Mouse (Mus musculus) ES-E14 (cell line): ENCODE data around the gene Fbxl5. TPM values are rescaled to one million over a fixed set of nuclear protein-coding genes. Genes with fewer than 3 reads are reported as not detected.

Experiments used
- DNase-seq: peaks from one replicate; pipeline ENCODE4 v3.0.0-alpha.2; 2013; ENCODE audit warnings: low read depth, low spot score
- H3K27ac ChIP-seq: 2 replicates; pipeline ENCODE4 v1.5.1; 2012; ENCODE audit warnings: low read depth, mild to moderate bottlenecking, low read length, moderate library complexity, mixed read lengths; ENCODE audit not compliant: poor library complexity, insufficient read depth, severe bottlenecking
- H3K36me3 ChIP-seq: 2 replicates; pipeline ENCODE4 v1.6.1; 2012; ENCODE audit warnings: mild to moderate bottlenecking, low read length, moderate library complexity, mixed read lengths; ENCODE audit not compliant: control insufficient read depth, poor library complexity, insufficient read depth, severe bottlenecking
- H3K4me1 ChIP-seq, 2 experiments: fragments of 150-350 bp in 1 of 2; sonication (generic) in 1 of 2; 2 replicates each; pipeline ENCODE4 v1.6.1; 2012; ENCODE audit warnings: low read length in 2 of 2, mild to moderate bottlenecking in 1 of 2, mixed read lengths in 1 of 2; ENCODE audit not compliant: control insufficient read depth in 2 of 2, insufficient read depth in 2 of 2, poor library complexity in 1 of 2
- H3K4me3 ChIP-seq, 2 experiments: fragments of 150-350 bp in 1 of 2; sonication (generic) in 1 of 2; 2 replicates each; pipeline ENCODE4 v1.5.1; 2012; ENCODE audit warnings: low read length in 2 of 2, low read depth in 1 of 2, mild to moderate bottlenecking in 1 of 2, mixed read lengths in 1 of 2; ENCODE audit not compliant: insufficient read depth in 1 of 2, poor library complexity in 1 of 2, severe bottlenecking in 1 of 2
- H3K9ac ChIP-seq: 2 replicates; pipeline ENCODE4 v1.6.1; 2012; ENCODE audit warnings: low read depth, mild to moderate bottlenecking, low read length, mixed read lengths; ENCODE audit not compliant: poor library complexity, insufficient read depth, severe bottlenecking
- H3K9me3 ChIP-seq: fragments of 150-350 bp; sonication (generic); 2 replicates; pipeline ENCODE4 v1.6.1; 2012; ENCODE audit warnings: low read depth, mild to moderate bottlenecking, low read length; ENCODE audit not compliant: control insufficient read depth, insufficient read depth
- CHD2 ChIP-seq: IDR thresholded peaks from 2 replicates; pipeline ENCODE4 v1.6.1; 2014; ENCODE audit warnings: mild to moderate bottlenecking, low read depth, low read length, inconsistent platforms
- HCFC1 ChIP-seq: IDR thresholded peaks from 2 replicates; pipeline ENCODE4 v1.6.1; 2012; ENCODE audit warnings: low read length, inconsistent platforms, borderline replicate concordance; ENCODE audit not compliant: insufficient read depth
- MAFK ChIP-seq: IDR thresholded peaks from 2 replicates; pipeline ENCODE4 v1.6.1; 2014; ENCODE audit warnings: mild to moderate bottlenecking, low read depth, low read length, inconsistent platforms; ENCODE audit not compliant: insufficient read depth
- ZC3H11A ChIP-seq: IDR thresholded peaks from 2 replicates; pipeline ENCODE4 v1.6.1; 2012; ENCODE audit warnings: low read depth, mild to moderate bottlenecking, inconsistent platforms, low read length, borderline replicate concordance
- ZNF384 ChIP-seq: IDR thresholded peaks from 2 replicates; pipeline ENCODE4 v1.6.1; 2012; ENCODE audit warnings: low read depth, low read length, inconsistent platforms
- in situ Hi-C, 2 experiments: fragments of 600-800 bp; cut with MboI; formaldehyde crosslinking; loops; one replicate each; pipeline ENCODE4 v1.15.1; 2025; ENCODE audit warnings: low sequenced_read_pairs in 2 of 2, inconsistent platforms in 1 of 2; ENCODE audit not compliant: unreplicated experiment in 2 of 2
- total RNA-seq: library from RNA; depleted of rRNA; stranded (reverse); fragments of 300-350 nt; gene quantifications from 2 replicates; pipeline ENCODE4 v1.2.3, GENCODE M21; 2012

Gene Fbxl5
- total RNA-seq, 1 experiment: 46.9 TPM

DNA sequence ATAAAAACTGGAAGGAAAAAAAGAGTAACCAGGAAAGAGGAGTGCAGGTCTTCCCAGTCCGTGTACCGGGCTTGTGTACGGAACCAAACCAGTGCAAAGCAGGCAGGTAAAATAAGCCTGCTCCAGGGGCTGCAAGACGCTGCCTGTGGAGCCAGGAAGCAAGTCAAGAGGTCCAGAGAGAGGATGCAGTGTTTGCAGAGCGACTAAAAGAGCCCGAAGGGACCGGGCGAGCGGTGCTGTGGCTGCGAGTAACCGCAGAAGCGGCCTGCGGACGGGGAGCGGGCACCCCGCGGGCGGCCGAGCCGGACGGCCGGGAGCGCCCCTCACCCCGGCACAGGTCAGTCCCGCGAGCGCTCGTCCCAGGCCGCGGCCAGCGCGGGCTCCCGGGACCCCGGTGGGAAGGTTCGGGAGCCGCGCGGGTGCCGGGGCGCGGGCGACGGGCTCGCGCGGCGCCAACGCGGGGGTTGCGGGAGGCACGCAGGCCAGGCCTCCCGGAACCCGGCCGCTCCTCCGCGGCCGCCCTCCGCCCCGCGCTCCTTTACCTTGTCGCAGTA lies 39.9 kb downstream of the Fbxl5 start:
- peak overlapping the region; percentile 95 for H3K9ac ChIP-seq
- peaks cover 2 to 6% of the 10 kb centered on the region in 2 experiments; a peak in 2 of 4 replicates for H3K4me1 ChIP-seq
- DNase-seq: no peak
- no peaks in the 10 kb centered on the region for H3K36me3 ChIP-seq
- peak overlapping the region; percentile 86 to 92 for H3K4me3 ChIP-seq
- TF ChIP-seq MAFK (no peak), CHD2 (no peak), ZNF384 (no peak), HCFC1 (no peak), ZC3H11A (no peak)
- H3K27ac ChIP-seq: peak overlapping the region; percentile 77
- H3K9me3 ChIP-seq: no peaks in the 10 kb centered on the region
- in situ Hi-C loops: no loop called here

DNA sequence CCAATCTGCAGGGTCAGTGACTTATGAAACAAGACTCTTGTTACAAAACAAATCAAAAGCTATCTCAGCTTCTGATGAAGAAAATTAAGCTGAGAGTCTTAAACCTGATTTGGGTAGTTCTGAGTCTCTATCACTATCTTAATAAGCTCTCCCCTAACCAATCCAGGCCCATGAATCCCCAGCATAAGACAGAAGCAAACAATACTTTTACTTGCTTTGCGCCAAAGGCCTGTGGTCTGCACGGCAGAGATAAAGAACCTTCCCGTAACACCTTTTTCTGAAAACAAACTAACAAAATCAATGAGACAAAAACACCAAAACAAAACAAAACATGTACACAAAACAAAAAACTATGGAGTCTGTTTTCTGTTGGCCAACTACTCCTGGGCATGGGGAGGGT lies 42.9 kb downstream of the Fbxl5 start:
- in situ Hi-C loops: no loop called here
- DNase-seq: no peak
- no peak overlapping the region for H3K4me3 ChIP-seq
- no peak overlapping the region for H3K27ac ChIP-seq
- no peaks in the 10 kb centered on the region for H3K9me3 ChIP-seq
- peaks cover 2 to 6% of the 10 kb centered on the region in 2 experiments; a peak in 2 of 4 replicates for H3K4me1 ChIP-seq
- no peak overlapping the region for H3K9ac ChIP-seq
- TF ChIP-seq MAFK: no peak
- no peak for TF ChIP-seq CHD2
- no peak for TF ChIP-seq ZC3H11A
- TF ChIP-seq ZNF384: no peak
- TF ChIP-seq HCFC1: no peak
- H3K36me3 ChIP-seq: no peaks in the 10 kb centered on the region

DNA sequence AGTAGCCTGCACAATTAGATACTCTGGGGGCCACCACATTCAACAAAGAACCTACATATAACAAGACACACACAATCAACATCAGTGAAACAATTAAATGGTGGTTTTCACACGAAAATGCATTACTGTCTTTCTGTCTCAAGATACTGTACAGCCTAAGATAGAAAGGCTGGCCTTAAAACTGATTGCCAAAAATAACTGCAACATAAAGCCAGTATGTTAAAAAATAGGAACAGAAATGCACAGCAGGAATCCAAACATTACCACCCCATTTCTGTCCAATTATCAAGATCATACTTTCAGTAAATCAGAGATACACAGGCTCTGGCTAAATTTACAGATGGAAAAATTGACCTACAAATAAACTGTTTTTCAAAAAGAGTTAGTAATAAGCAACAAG lies 44.4 kb downstream of the Fbxl5 start:
- Histone ChIP-seq H3K9ac (no peak overlapping the region), H3K4me3 (no peak overlapping the region), H3K27ac (no peak overlapping the region), H3K9me3 (no peaks in the 10 kb centered on the region), H3K36me3 (no peaks in the 10 kb centered on the region), H3K4me1 (peaks cover 2% of the 10 kb centered on the region in 2 experiments; a peak in 2 of 4 replicates)
- TF ChIP-seq MAFK (no peak), ZC3H11A (no peak), HCFC1 (no peak), ZNF384 (no peak), CHD2 (no peak)
- DNase-seq: no peak
- in situ Hi-C loops: no loop called here

DNA sequence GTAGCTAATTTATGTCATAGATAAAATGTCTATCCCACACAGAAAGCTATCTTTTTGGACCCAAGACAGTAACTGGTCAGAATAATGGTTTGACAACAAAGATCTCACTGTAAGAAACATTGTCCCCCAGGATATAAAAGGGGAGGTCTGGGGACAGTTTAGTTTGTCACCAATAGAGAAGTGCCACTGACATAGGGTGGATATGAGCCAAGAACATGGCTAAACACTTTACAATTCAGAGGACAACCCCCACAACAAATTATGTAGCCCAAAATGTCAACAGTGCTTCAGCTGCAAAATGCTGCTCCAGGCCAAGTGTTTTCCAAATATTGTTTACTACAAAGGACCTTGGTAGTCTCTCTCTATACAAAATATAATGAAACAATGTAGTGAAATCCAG lies 45.0 kb downstream of the Fbxl5 start:
- TF ChIP-seq ZNF384 (no peak), MAFK (no peak), CHD2 (no peak), HCFC1 (no peak), ZC3H11A (no peak)
- Histone ChIP-seq H3K9me3 (no peaks in the 10 kb centered on the region), H3K27ac (no peak overlapping the region), H3K9ac (no peak overlapping the region), H3K4me1 (peaks cover 2% of the 10 kb centered on the region in 2 experiments; a peak in 2 of 4 replicates), H3K4me3 (no peak overlapping the region), H3K36me3 (no peaks in the 10 kb centered on the region)
- in situ Hi-C loops: no loop called here
- no peak for DNase-seq

DNA sequence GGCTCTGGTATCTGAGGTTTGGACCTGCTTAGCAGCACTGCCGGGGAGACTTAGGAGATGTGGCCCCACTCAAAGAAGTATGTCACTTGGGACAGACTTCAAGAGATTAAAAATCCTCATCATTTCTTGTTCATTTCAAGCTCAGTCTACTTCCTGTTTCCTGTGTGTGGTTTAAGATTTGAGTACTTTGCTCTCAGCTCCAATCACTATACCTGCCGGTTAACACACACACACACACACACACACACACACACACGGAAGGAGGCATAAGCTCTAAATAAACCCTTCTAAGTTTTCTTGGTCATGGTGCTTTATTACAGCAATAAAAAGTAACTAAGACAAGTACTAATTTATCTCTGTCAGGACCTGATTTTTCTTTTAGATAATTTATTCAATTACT lies 49.9 kb downstream of the Fbxl5 start:
- H3K27ac ChIP-seq: no peak overlapping the region
- no peaks in the 10 kb centered on the region for H3K4me1 ChIP-seq
- peaks cover 5% of the 10 kb centered on the region; the same call in 1 of the 2 replicates for H3K36me3 ChIP-seq
- no peaks in the 10 kb centered on the region for H3K9me3 ChIP-seq
- H3K9ac ChIP-seq: no peak overlapping the region
- in situ Hi-C loops: no loop called here
- H3K4me3 ChIP-seq: no peak overlapping the region
- TF ChIP-seq ZC3H11A: no peak
- TF ChIP-seq HCFC1: no peak
- TF ChIP-seq ZNF384: no peak
- TF ChIP-seq CHD2: no peak
- no peak for TF ChIP-seq MAFK
- no peak for DNase-seq
